Mouse (Mus musculus): ENCODE results near the gene Mis18a. TPM values are rescaled to one million over a fixed set of nuclear protein-coding genes. Genes with fewer than 3 reads are reported as not detected.

Gene Mis18a
- polyA plus RNA-seq, 1 experiment from 2014 or later = 62.7 TPM

DNA sequence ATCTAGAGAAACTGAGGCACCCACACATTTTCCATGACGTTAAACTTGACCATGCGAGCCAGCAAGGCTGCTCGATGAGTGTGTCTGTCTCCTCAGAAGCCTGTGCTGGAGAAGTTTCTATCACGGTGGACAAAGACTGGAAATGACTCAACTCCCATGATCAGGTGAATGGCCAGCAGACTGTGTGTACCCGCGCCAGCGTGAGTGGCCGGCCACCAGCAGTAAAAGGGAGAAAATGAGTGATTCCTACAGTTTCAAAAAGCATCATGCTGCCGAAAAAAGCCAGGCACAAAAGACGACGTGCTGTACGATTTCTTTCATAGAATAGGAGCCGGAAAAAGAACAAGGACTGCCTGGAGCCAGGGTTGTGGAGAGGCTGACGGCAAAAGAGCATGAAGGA is 27.8 kb downstream of the Mis18a start:
- ATAC-seq (ENCODE audit: low FRiP score, low read depth) = no peak
- 90% methylated on average over 14 of the region's 14 CpGs for WGBS
- no peak overlapping the region for H3K4me3 ChIP-seq
- H3K4me2 ChIP-seq (replicated peaks) = no peak overlapping the region
- no peaks in the 10 kb centered on the region for H3K36me3 ChIP-seq
- H3K9me3 ChIP-seq = no peaks in the 10 kb centered on the region
- H3K9ac ChIP-seq (replicated peaks) = no peak overlapping the region
- H3K27me3 ChIP-seq = no peaks in the 10 kb centered on the region
- H3K27ac ChIP-seq (replicated peaks) = no peak overlapping the region
- 0 out of 2 replicates have a peak, but pooled peaks cover 3% of the 10 kb centered on the region for H3K4me1 ChIP-seq

- Histone ChIP-seq H3K27me3 (no peaks in the 10 kb centered on the region), H3K4me1 (0 out of 2 replicates have a peak, but pooled peaks cover 3% of the 10 kb centered on the region), H3K27ac (replicated peaks) (no peak overlapping the region), H3K9me3 (no peaks in the 10 kb centered on the region), H3K4me2 (replicated peaks) (no peak overlapping the region), H3K36me3 (no peaks in the 10 kb centered on the region), H3K9ac (replicated peaks) (no peak overlapping the region), H3K4me3 (no peak overlapping the region)
- WGBS = 66% methylated on average over 9 of the region's 9 CpGs
- ATAC-seq (ENCODE audit: low FRiP score, low read depth) = no peak
Measured at GRCm38 (mm10) chr16:90696306-90696705, 30.9 kb downstream of the Mis18a start.

DNA sequence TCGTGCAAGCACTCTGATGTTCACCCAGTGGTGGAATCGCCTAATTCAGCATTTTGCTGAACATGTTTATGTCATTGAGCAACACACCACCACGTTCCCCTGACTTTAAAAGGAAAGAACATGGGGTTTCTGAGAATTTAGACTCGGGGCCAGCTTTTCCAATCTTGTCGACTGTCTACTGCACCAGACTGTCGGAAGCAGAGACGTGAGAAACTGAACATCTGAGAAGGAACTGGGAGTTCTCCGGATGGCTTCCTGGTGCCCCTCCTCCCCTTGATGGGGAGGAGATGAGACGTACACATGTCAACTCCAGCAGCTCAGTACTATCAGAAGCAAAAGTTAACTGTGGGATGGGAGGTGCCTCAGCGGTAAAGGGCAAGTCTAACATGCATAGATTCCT is 32.1 kb downstream of the Mis18a start:
- Histone ChIP-seq H3K27ac (replicated peaks) (no peak overlapping the region), H3K9me3 (no peaks in the 10 kb centered on the region), H3K27me3 (no peaks in the 10 kb centered on the region), H3K4me2 (replicated peaks) (no peak overlapping the region), H3K4me1 (0 out of 2 replicates have a peak, but pooled peaks cover 3% of the 10 kb centered on the region), H3K9ac (replicated peaks) (no peak overlapping the region), H3K36me3 (no peaks in the 10 kb centered on the region), H3K4me3 (no peak overlapping the region)
- WGBS = 82% methylated on average over 10 of the region's 10 CpGs
- ATAC-seq (ENCODE audit: low FRiP score, low read depth) = no peak

- ATAC-seq (ENCODE audit: low FRiP score, low read depth) = no peak
- H3K27ac ChIP-seq (replicated peaks) = no peak overlapping the region
- H3K4me2 ChIP-seq (replicated peaks) = no peak overlapping the region
- no peak overlapping the region for H3K4me3 ChIP-seq
- 0 out of 2 replicates have a peak, but pooled peaks cover 3% of the 10 kb centered on the region for H3K4me1 ChIP-seq
- WGBS = 71% methylated on average over 9 of the region's 9 CpGs
- no peak overlapping the region for H3K9ac ChIP-seq (replicated peaks)
- no peaks in the 10 kb centered on the region for H3K9me3 ChIP-seq
- no peaks in the 10 kb centered on the region for H3K27me3 ChIP-seq
- no peaks in the 10 kb centered on the region for H3K36me3 ChIP-seq
Measured at GRCm38 (mm10) chr16:90694719-90695118, 32.5 kb downstream of the Mis18a start.

DNA sequence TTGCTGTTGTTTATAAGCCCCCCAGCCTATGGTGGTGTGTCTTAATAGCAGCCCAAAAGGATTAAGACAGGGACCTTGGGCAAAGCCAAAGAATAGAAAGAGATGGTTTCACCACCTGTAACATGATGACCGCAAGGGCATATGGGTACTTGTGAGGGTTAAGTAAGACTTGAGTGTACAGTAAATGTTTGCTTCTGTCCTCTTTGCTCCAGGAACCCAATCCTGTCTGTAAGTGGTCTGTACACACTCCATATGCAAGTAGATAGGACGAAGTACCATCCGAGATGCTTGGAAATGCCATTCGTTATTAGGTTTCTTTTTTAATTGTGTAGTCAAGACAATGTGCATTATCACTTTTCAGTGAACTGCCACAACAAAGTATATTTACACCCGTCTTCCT is 33.6 kb downstream of the Mis18a start:
- H3K9me3 ChIP-seq = no peaks in the 10 kb centered on the region
- no peak overlapping the region for H3K27ac ChIP-seq (replicated peaks)
- no peaks in the 10 kb centered on the region for H3K36me3 ChIP-seq
- WGBS = 92% methylated on average over 5 of the region's 5 CpGs
- no peak overlapping the region for H3K9ac ChIP-seq (replicated peaks)
- H3K27me3 ChIP-seq = no peaks in the 10 kb centered on the region
- 0 out of 2 replicates have a peak, but pooled peaks cover 3% of the 10 kb centered on the region for H3K4me1 ChIP-seq
- no peak for ATAC-seq (ENCODE audit: low FRiP score, low read depth)
- no peak overlapping the region for H3K4me2 ChIP-seq (replicated peaks)
- H3K4me3 ChIP-seq = no peak overlapping the region

DNA sequence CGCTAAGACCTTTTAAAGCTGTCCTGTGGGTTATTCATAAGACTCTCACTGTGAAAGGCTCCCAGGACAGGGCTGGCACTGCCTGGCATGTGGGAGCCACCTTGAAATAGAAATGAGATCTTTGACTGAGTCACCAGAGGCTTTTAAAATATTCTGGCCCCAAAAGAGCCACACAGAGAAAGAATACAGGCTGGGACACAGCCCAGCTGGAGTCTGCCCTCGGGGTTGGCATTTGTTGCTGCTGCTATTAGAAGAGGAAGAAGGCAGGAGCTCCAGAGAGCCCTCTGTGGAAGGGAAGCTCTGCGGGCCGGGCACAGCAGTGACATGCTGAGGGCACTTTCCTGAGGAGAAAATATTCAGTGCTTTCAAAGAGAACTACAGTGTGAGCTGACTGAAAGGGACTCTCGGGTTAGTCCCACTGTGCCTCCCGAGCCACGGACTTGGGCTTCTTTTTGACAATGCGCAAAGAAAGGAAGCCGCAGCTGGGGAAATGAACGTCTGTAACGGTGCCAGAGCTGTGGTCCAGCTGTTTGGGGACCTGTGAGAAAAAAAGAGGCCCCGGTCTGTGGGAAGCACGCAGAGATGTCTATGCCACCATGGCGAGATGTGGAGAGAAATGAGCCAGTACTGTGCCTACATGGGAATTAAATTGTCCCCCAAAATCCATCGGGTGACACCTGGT is 34.4 kb downstream of the Mis18a start:
- H3K27me3 ChIP-seq = no peaks in the 10 kb centered on the region
- no peaks in the 10 kb centered on the region for H3K36me3 ChIP-seq
- no peak overlapping the region for H3K4me2 ChIP-seq (replicated peaks)
- H3K4me3 ChIP-seq = no peak overlapping the region
- no peak overlapping the region for H3K9ac ChIP-seq (replicated peaks)
- no peak for ATAC-seq (ENCODE audit: low FRiP score, low read depth)
- WGBS = 82% methylated on average over 15 of the region's 15 CpGs
- 0 out of 2 replicates have a peak, but pooled peaks cover 3% of the 10 kb centered on the region for H3K4me1 ChIP-seq
- H3K9me3 ChIP-seq = no peaks in the 10 kb centered on the region
- H3K27ac ChIP-seq (replicated peaks) = no peak overlapping the region

DNA sequence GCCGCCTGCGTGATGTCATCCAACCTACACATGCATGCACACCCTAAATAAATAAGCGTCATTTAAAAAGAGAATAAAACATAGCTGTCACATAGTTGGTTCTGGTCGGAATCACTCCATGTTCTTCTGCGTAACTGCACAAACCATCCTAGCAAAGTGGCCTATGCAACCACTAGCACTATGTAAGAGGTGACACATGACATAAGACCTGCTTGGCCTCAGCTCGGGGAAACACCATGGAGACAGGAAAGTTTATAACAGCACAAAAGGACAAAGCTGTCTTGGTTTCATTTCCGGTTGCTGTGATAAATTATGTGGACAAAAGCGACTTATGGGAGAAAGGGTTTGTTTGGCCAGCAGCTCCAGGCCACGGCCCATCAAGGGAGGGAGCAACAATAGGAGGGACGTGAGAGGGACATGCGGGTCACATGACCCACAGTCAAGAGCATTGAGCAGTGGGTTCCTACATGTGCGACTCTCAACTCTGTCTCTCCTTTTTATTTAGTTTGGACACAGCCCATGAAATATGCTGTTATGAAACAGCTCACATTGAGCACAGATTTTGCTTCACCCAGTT is 39.4 kb downstream of the Mis18a start:
- H3K4me3 ChIP-seq = no peak overlapping the region
- 0 out of 2 replicates have a peak, but pooled peaks cover 2% of the 10 kb centered on the region for H3K4me1 ChIP-seq
- H3K36me3 ChIP-seq = no peaks in the 10 kb centered on the region
- ATAC-seq (ENCODE audit: low FRiP score, low read depth) = no peak
- no peak overlapping the region for H3K4me2 ChIP-seq (replicated peaks)
- H3K27ac ChIP-seq (replicated peaks) = no peak overlapping the region
- WGBS = 82% methylated on average over 12 of the region's 12 CpGs
- no peaks in the 10 kb centered on the region for H3K27me3 ChIP-seq
- no peaks in the 10 kb centered on the region for H3K9me3 ChIP-seq
- no peak overlapping the region for H3K9ac ChIP-seq (replicated peaks)

GRCm38 (mm10) chr16:90687011-90687410 is 40.2 kb downstream of the Mis18a start:
- no peak for ATAC-seq (ENCODE audit: low FRiP score, low read depth)
- Histone ChIP-seq H3K4me3 (no peak overlapping the region), H3K27me3 (no peaks in the 10 kb centered on the region), H3K36me3 (no peaks in the 10 kb centered on the region), H3K4me2 (replicated peaks) (no peak overlapping the region), H3K4me1 (0 out of 2 replicates have a peak, but pooled peaks cover 2% of the 10 kb centered on the region), H3K9ac (replicated peaks) (no peak overlapping the region), H3K9me3 (no peaks in the 10 kb centered on the region), H3K27ac (replicated peaks) (no peak overlapping the region)
- 55% methylated on average over 5 of the region's 5 CpGs for WGBS

GRCm38 (mm10) chr16:90684092-90684491 is 43.1 kb downstream of the Mis18a start:
- 70% methylated on average over 5 of the region's 5 CpGs for WGBS
- Histone ChIP-seq H3K4me1 (0 out of 2 replicates have a peak, but pooled peaks cover 2% of the 10 kb centered on the region), H3K27me3 (no peaks in the 10 kb centered on the region), H3K36me3 (no peaks in the 10 kb centered on the region), H3K9ac (replicated peaks) (no peak overlapping the region), H3K4me3 (no peak overlapping the region), H3K27ac (replicated peaks) (no peak overlapping the region), H3K9me3 (no peaks in the 10 kb centered on the region; the same call in 1 of the 2 replicates), H3K4me2 (replicated peaks) (no peak overlapping the region)
- no peak for ATAC-seq (ENCODE audit: low FRiP score, low read depth)

GRCm38 (mm10) chr16:90679984-90680383 is 47.2 kb downstream of the Mis18a start:
- H3K4me3 ChIP-seq = no peak overlapping the region
- ATAC-seq (ENCODE audit: low FRiP score, low read depth) = no peak
- 84% methylated on average over 16 of the region's 16 CpGs for WGBS

GRCm38 (mm10) chr16:90678820-90679219 is 48.4 kb downstream of the Mis18a start:
- Histone ChIP-seq H3K9ac (replicated peaks) (no peak overlapping the region), H3K27ac (replicated peaks) (no peak overlapping the region), H3K4me1 (no peaks in the 10 kb centered on the region), H3K27me3 (no peaks in the 10 kb centered on the region), H3K36me3 (no peaks in the 10 kb centered on the region), H3K4me3 (no peak overlapping the region), H3K4me2 (replicated peaks) (no peak overlapping the region), H3K9me3 (peaks cover 2% of the 10 kb centered on the region; the same call in 1 of the 2 replicates)
- ATAC-seq (ENCODE audit: low FRiP score, low read depth) = no peak
- WGBS = 86% methylated on average over 3 of the region's 3 CpGs

More at GRCm38 (mm10) chr16:90679984-90680383, 47.2 kb downstream of the Mis18a start:
- Histone ChIP-seq H3K4me2 (replicated peaks) (no peak overlapping the region), H3K27me3 (no peaks in the 10 kb centered on the region), H3K9me3 (peaks cover 2% of the 10 kb centered on the region; the same call in 1 of the 2 replicates), H3K27ac (replicated peaks) (no peak overlapping the region), H3K9ac (replicated peaks) (no peak overlapping the region), H3K4me1 (no peaks in the 10 kb centered on the region), H3K36me3 (no peaks in the 10 kb centered on the region)

DNA sequence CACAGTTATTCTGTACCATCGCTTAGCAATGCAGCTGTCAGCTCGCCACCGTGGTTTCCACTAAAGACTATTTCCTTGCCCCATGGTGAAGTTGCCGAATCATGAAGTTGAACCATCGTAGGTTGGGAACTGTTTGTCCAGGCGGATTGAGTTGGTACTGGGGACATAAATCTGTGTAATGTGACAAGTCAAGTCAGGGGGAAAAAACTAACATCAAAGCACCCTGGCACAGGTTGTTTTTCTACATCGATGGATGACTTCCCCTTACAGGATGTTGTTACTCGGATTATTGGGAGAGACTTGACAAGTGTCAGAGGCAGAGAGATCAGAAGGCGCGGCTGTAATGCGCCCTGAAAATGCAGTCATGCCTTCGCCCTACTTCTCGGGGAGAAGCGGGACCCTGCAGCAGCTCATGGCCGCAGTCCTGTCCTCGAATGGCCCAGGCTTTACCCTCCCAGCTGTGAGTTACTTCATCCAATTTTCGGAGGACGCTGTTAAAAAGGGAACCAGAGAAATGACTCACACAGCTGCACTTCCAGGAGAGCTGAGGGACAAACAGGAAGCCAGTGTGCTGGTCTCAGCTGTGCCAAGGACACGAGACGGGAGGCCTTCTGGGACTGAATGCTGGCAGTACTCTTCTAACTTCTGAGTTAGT is 50.2 kb downstream of the Mis18a start:
- Histone ChIP-seq H3K4me2 (replicated peaks) (no peak overlapping the region), H3K36me3 (no peaks in the 10 kb centered on the region), H3K9ac (replicated peaks) (no peak overlapping the region), H3K4me3 (no peak overlapping the region), H3K4me1 (no peaks in the 10 kb centered on the region), H3K27me3 (no peaks in the 10 kb centered on the region), H3K9me3 (peaks cover 2% of the 10 kb centered on the region; the same call in 1 of the 2 replicates), H3K27ac (replicated peaks) (no peak overlapping the region)
- WGBS = 92% methylated on average over 20 of the region's 20 CpGs
- ATAC-seq (ENCODE audit: low FRiP score, low read depth) = no peak
